Mouse (Mus musculus): ENCODE data around the gene Rarres2.
"Not testable (repeated sequence)": the region's sequence is repeated elsewhere in the genome, so short reads cannot be mapped to it uniquely, and the experiment has no call there.

The Rarres2 gene

GRCm38 (mm10) chr6:48540721-48541120 is 31.9 kb downstream of the Rarres2 start:
- no peak for DNase-seq (ENCODE audit: low spot score)

GRCm38 (mm10) chr6:48539860-48540259 is 32.7 kb downstream of the Rarres2 start:
- no peak for DNase-seq (ENCODE audit: low spot score)

- peak; percentile 84 for DNase-seq (ENCODE audit: low spot score)
These were observed 33.5 kb downstream of the Rarres2 start for GRCm38 (mm10) chr6:48538841-48539737.

- DNase-seq (ENCODE audit: low spot score): peak; percentile 94
These were observed 35.3 kb downstream of the Rarres2 start, which contains the start of gene Atp6v0e2 for GRCm38 (mm10) chr6:48537105-48537954. Gene Atp6v0e2, plus strand, starts transcription at chr6:48537615.

- DNase-seq (ENCODE audit: low spot score): no peak
These were observed 36.5 kb downstream of the Rarres2 start for GRCm38 (mm10) chr6:48536091-48536490.

- DNase-seq (ENCODE audit: low spot score): no peak
These were observed 37.7 kb downstream of the Rarres2 start for GRCm38 (mm10) chr6:48534913-48535312.

GRCm38 (mm10) chr6:48533475-48533874 is 39.1 kb downstream of the Rarres2 start:
- DNase-seq (ENCODE audit: low spot score): no peak

GRCm38 (mm10) chr6:48530862-48531261 is 41.7 kb downstream of the Rarres2 start:
- no peak for DNase-seq (ENCODE audit: low spot score)

GRCm38 (mm10) chr6:48529871-48530440 is 42.6 kb downstream of the Rarres2 start:
- DNase-seq (ENCODE audit: low spot score): no peak

- DNase-seq (ENCODE audit: low spot score): no peak
These were observed 43.3 kb downstream of the Rarres2 start for GRCm38 (mm10) chr6:48529261-48529660.

- no peak for DNase-seq (ENCODE audit: low spot score)
These were observed 44.7 kb downstream of the Rarres2 start for GRCm38 (mm10) chr6:48527901-48528300.

GRCm38 (mm10) chr6:48524882-48525281 is 47.7 kb downstream of the Rarres2 start:
- not testable (repeated sequence) for DNase-seq (ENCODE audit: low spot score)
